ENCODE assay signal across 12 mouse cellular contexts in genomic region chr14:24655580-24655979, GRCm38 (mm10).
DNase-seq lines count a peak whose midpoint lies in the region; ATAC-seq lines count a peak whose summit lies in the region.
"Had no signal": no experiment of that assay in that cellular context is flagged by ENCODE, and none has a peak within 500 bp of the region (broad histone marks: within the 10 kb centered on the region; RNA-seq: fewer than 3 reads in every experiment).

No protein-coding gene starts in this region.

- no peak for ATAC-seq in heart, embryonic 13.5 days (ENCODE audit: extremely low read depth, insufficient number of reproducible peaks, low FRiP score, low TSS enrichment)

- intact Hi-C loops in gastrocnemius, postnatal 36 days (cut with DNase I), result no loop called here

- peak overlapping the region; percentile 5; the same call in 1 of the 2 replicates for H3K4me2 ChIP-seq in heart, embryonic 13.5 days
- H3K4me2 ChIP-seq: limb, embryonic 13.5 days had no signal

- H3K27ac ChIP-seq in heart, embryonic 13.5 days (replicated peaks), result 0 out of 2 replicates have a peak overlapping the region, but pooled peaks have one; percentile 9
- H3K27ac ChIP-seq: limb, embryonic 13.5 days had no signal

- no peaks in the 10 kb centered on the region for H3K9me3 ChIP-seq in heart, embryonic 13.5 days
- H3K9me3 ChIP-seq: limb, embryonic 13.5 days had no signal

- H3K9ac ChIP-seq in heart, embryonic 13.5 days, result 0 out of 2 replicates have a peak overlapping the region, but pooled peaks have one; percentile 50
- H3K9ac ChIP-seq: limb, embryonic 13.5 days had no signal

- no peaks in the 10 kb centered on the region for H3K36me3 ChIP-seq in heart, embryonic 13.5 days
- H3K36me3 ChIP-seq: limb, embryonic 13.5 days had no signal

- H3K4me1 ChIP-seq in heart, embryonic 13.5 days, result peaks cover 11% of the 10 kb centered on the region

- H3K27me3 ChIP-seq in heart, embryonic 13.5 days (replicated peaks), result no peaks in the 10 kb centered on the region
- H3K27me3 ChIP-seq: CH12.LX had no signal

- 21% methylated on average over 9 of the region's 9 CpGs for WGBS in heart, embryonic 13.5 days

- no peak overlapping the region for H3K4me3 ChIP-seq in heart, embryonic 13.5 days
- H3K4me3 ChIP-seq: limb, embryonic 13.5 days had no signal

- peak; percentile 8 for DNase-seq in gastrocnemius, adult 18-20 months (ENCODE audit: low spot score)
- DNase-seq in gastrocnemius, postnatal 36 days, result no peak
- peak; percentile 52 for DNase-seq in brain, adult 2 months (ENCODE audit: low read depth, low spot score)
- peak; percentile 26 for DNase-seq in lung, postnatal 14 days
- DNase-seq in cerebellum, postnatal 4 days (ENCODE audit: low spot score in 2 of 2), result no peak
- DNase-seq in thymus, postnatal 4 days, result no peak
- DNase-seq in ovary, adult 18-20 months (ENCODE audit: low spot score), result no peak
- DNase-seq: adrenal gland, postnatal 36 days; kidney, adult 2 months had no signal

Comparison
In these comparisons a context has a peak if more than half of its experiments do, and no peak if none do; other contexts are left out.
1. DNase-seq: peak in gastrocnemius, adult 18-20 months (single experiment), brain, adult 2 months (single experiment) and lung, postnatal 14 days (single experiment); none in gastrocnemius, postnatal 36 days (0 of 2), cerebellum, postnatal 4 days (0 of 2), thymus, postnatal 4 days (single experiment) and ovary, adult 18-20 months (single experiment).